8 mouse cellular contexts compared by ENCODE assay signal in genomic region chr6:42583488-42583872, GRCm38 (mm10). TPM values are rescaled to one million over a fixed set of nuclear protein-coding genes. Genes with fewer than 3 reads are reported as not detected.
A peak's percentile ranks its signal among the peaks of the same experiment; 100 is the strongest.
DNase-seq lines count a peak whose midpoint lies in the region; ATAC-seq and TF ChIP-seq lines count a peak whose summit lies in the region.

No protein-coding gene starts in this region.

- H3K27me3 ChIP-seq in C2C12 (ENCODE audit: control insufficient read depth, insufficient read depth, insufficient read length) = no peaks in the 10 kb centered on the region
- no peaks in the 10 kb centered on the region for H3K27me3 ChIP-seq in heart, postnatal 0 days (ENCODE audit: control insufficient read depth, insufficient read depth, low read length)
- no peaks in the 10 kb centered on the region for H3K27me3 ChIP-seq in lung, embryonic 14.5 days (ENCODE audit: insufficient read depth, low read length)

- DNase-seq in adrenal gland, adult (ENCODE audit: inconsistent age in 2 of 2, low spot score in 1 of 2) = peak; percentile 59 to 84
- DNase-seq in embryo, embryonic 11 days = peak; percentile 64
- DNase-seq in heart, postnatal 0 days (ENCODE audit: low spot score) = peak; percentile 21
- DNase-seq in layer of hippocampus, adult 8-10 months (ENCODE audit: low spot score in 2 of 2) = peak; percentile 10 to 46
- DNase-seq in lung, embryonic 14.5 days = peak; percentile 90
- peak; percentile 2 for DNase-seq in retina, postnatal 7 days (ENCODE audit: low read depth, low spot score)
- peak; percentile 26 for DNase-seq in urinary bladder, postnatal 10 days (ENCODE audit: low spot score)

- H3K36me3 ChIP-seq in C2C12 (ENCODE audit: control insufficient read depth, insufficient read depth) = no peaks in the 10 kb centered on the region
- no peaks in the 10 kb centered on the region for H3K36me3 ChIP-seq in heart, postnatal 0 days (replicated peaks; ENCODE audit: control insufficient read depth, insufficient read depth, low read length)
- H3K36me3 ChIP-seq in lung, embryonic 14.5 days (ENCODE audit: insufficient read depth) = no peaks in the 10 kb centered on the region

- no peak overlapping the region for H3K27ac ChIP-seq in heart, postnatal 0 days (ENCODE audit: low read depth)
- no peak overlapping the region for H3K27ac ChIP-seq in lung, embryonic 14.5 days (ENCODE audit: low read depth)

- WGBS in heart, postnatal 0 days = 2% methylated on average over 7 of the region's 7 CpGs
- WGBS in lung, embryonic 14.5 days = 1% methylated on average over 7 of the region's 7 CpGs

- TF ChIP-seq CTCF in C2C12 (IDR thresholded peaks at IDR 0.05; ENCODE audit: control insufficient read depth, insufficient read depth, insufficient read length) = peak; percentile 32
- peak; percentile 58 for TF ChIP-seq CTCF in heart, postnatal 0 days (IDR thresholded peaks at IDR 0.05; ENCODE audit: low read depth)
- peak; percentile 67 for TF ChIP-seq CTCF in lung, embryonic 14.5 days (IDR thresholded peaks at IDR 0.05; ENCODE audit: low read depth)

- H3K79me2 ChIP-seq in C2C12 (ENCODE audit: control insufficient read depth, insufficient read depth) = no peaks in the 10 kb centered on the region

- H3K4me1 ChIP-seq in heart, postnatal 0 days (ENCODE audit: control insufficient read depth, insufficient read depth) = 0 out of 2 replicates have a peak, but pooled peaks cover 4% of the 10 kb centered on the region
- peaks cover 7% of the 10 kb centered on the region; the same call in 1 of the 2 replicates for H3K4me1 ChIP-seq in lung, embryonic 14.5 days (ENCODE audit: insufficient read depth)

- ATAC-seq in heart, postnatal 0 days (ENCODE audit: insufficient read depth, low read depth) = no peak
- ATAC-seq in lung, embryonic 14.5 days (ENCODE audit: insufficient read depth) = peak; percentile 50; the same call in 1 of the 2 replicates

- H3K9me3 ChIP-seq in heart, postnatal 0 days (replicated peaks; ENCODE audit: control insufficient read depth, low read length) = no peaks in the 10 kb centered on the region
- no peaks in the 10 kb centered on the region for H3K9me3 ChIP-seq in lung, embryonic 14.5 days (ENCODE audit: low read depth, low read length)

- no peak for TF ChIP-seq EP300 in heart, postnatal 0 days (IDR thresholded peaks at IDR 0.05; ENCODE audit: low read depth)

- no peak overlapping the region for H3K4me3 ChIP-seq in C2C12 (ENCODE audit: insufficient read depth, poor library complexity, severe bottlenecking)
- peak overlapping the region; percentile 32 for H3K4me3 ChIP-seq in heart, postnatal 0 days (ENCODE audit: low read depth, low read length)
- no peak overlapping the region for H3K4me3 ChIP-seq in lung, embryonic 14.5 days (ENCODE audit: low read depth, low read length)

- H3ac ChIP-seq in C2C12 (ENCODE audit: control insufficient read depth, insufficient read length, low read depth) = no peak overlapping the region

- H3K9ac ChIP-seq in heart, postnatal 0 days (replicated peaks; ENCODE audit: low read depth, low read length) = no peak overlapping the region
- no peak overlapping the region for H3K9ac ChIP-seq in lung, embryonic 14.5 days

- peak overlapping the region; percentile 58 for H3K4me2 ChIP-seq in heart, postnatal 0 days (ENCODE audit: low read depth, low read length)
- peak overlapping the region; percentile 41 for H3K4me2 ChIP-seq in lung, embryonic 14.5 days

- no peaks in the 10 kb centered on the region for H3K79me3 ChIP-seq in C2C12 (ENCODE audit: low read depth)

TF ChIP-seq in C2C12, 6 proteins besides CTCF, POLR2A, EP300 and RAD21:
- TF ChIP-seq CEBPB (IDR thresholded peaks at IDR 0.05; ENCODE audit: low read depth) (no peak), MYOG (IDR thresholded peaks at IDR 0.05; ENCODE audit: control insufficient read depth, extremely low read depth, insufficient read length) (no peak), FOSL1 (IDR thresholded peaks at IDR 0.05; ENCODE audit: insufficient read depth, low read length, poor library complexity, severe bottlenecking) (no peak), MAX (IDR thresholded peaks at IDR 0.05) (no peak), USF1 (IDR thresholded peaks at IDR 0.05; ENCODE audit: low read depth) (no peak), MYOD1 (IDR thresholded peaks at IDR 0.05; ENCODE audit: control insufficient read depth, insufficient read length, low read depth) (no peak)

RNA-seq across cellular contexts. Expression of gene Tcaf3, which starts 14.0 kb away (rescaled TPM):
- not detected for polyA plus RNA-seq in C2C12 (2012; fragmentation: generic; extraction: Trizol)
- total RNA-seq in heart, postnatal 0 days (2014; rRNA removed; ENCODE audit: low replicate concordance) = not detected in 2 replicates
- polyA plus RNA-seq in heart, postnatal 0 days (2015; fragmentation: Nextera tagmentation; extraction: Ambion mirVana) = not detected in 2 replicates
- not detected for total RNA-seq in layer of hippocampus, adult 8-10 months (2022)
- polyA plus RNA-seq in lung, embryonic 14.5 days (2014; fragmentation: Nextera tagmentation; extraction: Ambion mirVana) = not detected in 2 replicates

RNA-seq across cellular contexts. Expression of gene Olfr455, which starts 36.1 kb away (rescaled TPM):
- polyA plus RNA-seq in C2C12 (2012; fragmentation: generic; extraction: Trizol) = 0.01 TPM
- not detected in 2 replicates for total RNA-seq in heart, postnatal 0 days (2014; rRNA removed; ENCODE audit: low replicate concordance)
- not detected in 2 replicates for polyA plus RNA-seq in heart, postnatal 0 days (2015; fragmentation: Nextera tagmentation; extraction: Ambion mirVana)
- not detected for total RNA-seq in layer of hippocampus, adult 8-10 months (2022)
- not detected in 2 replicates for polyA plus RNA-seq in lung, embryonic 14.5 days (2014; fragmentation: Nextera tagmentation; extraction: Ambion mirVana)

Comparison
In these comparisons a context has a peak if more than half of its experiments do, and no peak if none do; other contexts are left out.
1. DNase-seq: peak in every context shown above with its lines; median percentile 90 in lung, embryonic 14.5 days; 72 in adrenal gland, adult; 64 in embryo, embryonic 11 days; 28 in layer of hippocampus, adult 8-10 months; 26 in urinary bladder, postnatal 10 days; 21 in heart, postnatal 0 days; 2 in retina, postnatal 7 days.